Comparison of ENCODE assay signal across 23 mouse cellular contexts in genomic region chr6:67116306-67116705, GRCm38 (mm10).
"Had no signal": no experiment of that assay in that cellular context is flagged by ENCODE, and none has a peak within 500 bp of the region (broad histone marks: within the 10 kb centered on the region; RNA-seq: fewer than 3 reads in every experiment).

No protein-coding gene starts in this region.

- H3K4me2 ChIP-seq: heart, embryonic 11.5 days; heart, embryonic 13.5 days; heart, embryonic 15.5 days; hindbrain, embryonic 13.5 days; hindbrain, embryonic 15.5 days; kidney, embryonic 15.5 days; limb, embryonic 13.5 days; limb, embryonic 15.5 days; liver, embryonic 13.5 days; liver, embryonic 15.5 days had no signal

- H3K9me3 ChIP-seq: heart, embryonic 13.5 days; heart, embryonic 15.5 days; hindbrain, embryonic 13.5 days; hindbrain, embryonic 15.5 days; kidney, embryonic 15.5 days; limb, embryonic 13.5 days; limb, embryonic 15.5 days; liver, embryonic 13.5 days; liver, embryonic 15.5 days had no signal

- DNase-seq: gastrocnemius, postnatal 14 days; gastrocnemius, postnatal 36 days; heart, adult 18-20 months; heart, postnatal 36 days; kidney, adult 11 months; kidney, adult 2 months; kidney, adult 9 months; kidney, postnatal 14 days; layer of hippocampus, adult 9-11 months; layer of hippocampus, postnatal 36 days; liver, embryonic 13.5 days had no signal

- H3K9ac ChIP-seq: heart, embryonic 13.5 days; heart, embryonic 15.5 days; hindbrain, embryonic 13.5 days; hindbrain, embryonic 15.5 days; kidney, embryonic 15.5 days; limb, embryonic 13.5 days; limb, embryonic 15.5 days; liver, embryonic 13.5 days; liver, embryonic 15.5 days had no signal

- H3K27ac ChIP-seq: heart, embryonic 13.5 days; heart, embryonic 15.5 days; hindbrain, embryonic 13.5 days; hindbrain, embryonic 15.5 days; hindbrain, postnatal 0 days; kidney, embryonic 15.5 days; kidney, postnatal 0 days; limb, embryonic 13.5 days; limb, embryonic 15.5 days; liver, embryonic 13.5 days; liver, embryonic 15.5 days had no signal

- H3K36me3 ChIP-seq: heart, embryonic 13.5 days; heart, embryonic 15.5 days; hindbrain, embryonic 13.5 days; hindbrain, embryonic 15.5 days; kidney, embryonic 15.5 days; limb, embryonic 13.5 days; limb, embryonic 15.5 days; liver, embryonic 13.5 days; liver, embryonic 15.5 days had no signal

- ATAC-seq: intestine, embryonic 16.5 days had no signal

- H3K27me3 ChIP-seq: limb, embryonic 15.5 days had no signal

- H3K4me3 ChIP-seq: heart, embryonic 13.5 days; heart, embryonic 15.5 days; hindbrain, embryonic 13.5 days; hindbrain, embryonic 15.5 days; kidney, embryonic 15.5 days; limb, embryonic 13.5 days; limb, embryonic 15.5 days; liver, embryonic 13.5 days; liver, embryonic 15.5 days had no signal
